Mouse (Mus musculus): ENCODE data around the gene 2300002M23Rik. TPM values are rescaled to one million over a fixed set of nuclear protein-coding genes. Genes with fewer than 3 reads are reported as not detected.

2300002M23Rik gene
- polyA plus RNA-seq, 1 experiment from 2014 or later: not detected

DNA sequence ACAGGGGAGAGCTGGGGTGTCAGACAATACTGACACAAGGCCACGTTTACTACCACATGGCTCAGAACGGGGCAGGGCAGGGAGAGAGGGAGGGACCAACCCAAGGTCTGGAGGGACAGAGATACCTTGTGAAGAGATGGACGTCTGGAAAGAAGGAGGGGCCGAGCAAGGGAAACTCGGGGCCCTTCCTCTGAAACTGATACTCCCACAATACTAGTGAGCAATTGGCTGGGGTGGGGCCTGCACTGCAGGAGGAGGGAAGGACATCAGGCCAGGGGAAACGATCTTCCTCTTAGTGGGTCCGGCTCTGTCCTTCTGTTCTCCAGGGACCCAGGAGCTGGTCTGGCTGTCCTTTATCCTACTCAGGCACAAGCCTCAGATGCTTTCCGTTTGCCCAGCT lies 16.4 kb upstream of the 2300002M23Rik start:
- Histone ChIP-seq H3K4me3 (ENCODE audit: low read depth, low read length) (no peak overlapping the region), H3K9me3 (ENCODE audit: control insufficient read depth) (no peaks in the 10 kb centered on the region), H3K4me1 (replicated peaks; ENCODE audit: control insufficient read depth, insufficient read depth, low read length) (no peaks in the 10 kb centered on the region), H3K9ac (ENCODE audit: low read depth, low read length) (no peak overlapping the region), H3K36me3 (ENCODE audit: control insufficient read depth, insufficient read depth) (no peaks in the 10 kb centered on the region), H3K27me3 (replicated peaks; ENCODE audit: control insufficient read depth, insufficient read depth, low read length) (no peaks in the 10 kb centered on the region), H3K27ac (ENCODE audit: low read depth, low read length) (no peak overlapping the region), H3K4me2 (replicated peaks; ENCODE audit: low read depth) (no peak overlapping the region)
- 34% methylated on average over 8 of the region's 8 CpGs for WGBS
- TF ChIP-seq CTCF (IDR thresholded peaks at IDR 0.05; ENCODE audit: low read depth): no peak
- no peak for ATAC-seq

DNA sequence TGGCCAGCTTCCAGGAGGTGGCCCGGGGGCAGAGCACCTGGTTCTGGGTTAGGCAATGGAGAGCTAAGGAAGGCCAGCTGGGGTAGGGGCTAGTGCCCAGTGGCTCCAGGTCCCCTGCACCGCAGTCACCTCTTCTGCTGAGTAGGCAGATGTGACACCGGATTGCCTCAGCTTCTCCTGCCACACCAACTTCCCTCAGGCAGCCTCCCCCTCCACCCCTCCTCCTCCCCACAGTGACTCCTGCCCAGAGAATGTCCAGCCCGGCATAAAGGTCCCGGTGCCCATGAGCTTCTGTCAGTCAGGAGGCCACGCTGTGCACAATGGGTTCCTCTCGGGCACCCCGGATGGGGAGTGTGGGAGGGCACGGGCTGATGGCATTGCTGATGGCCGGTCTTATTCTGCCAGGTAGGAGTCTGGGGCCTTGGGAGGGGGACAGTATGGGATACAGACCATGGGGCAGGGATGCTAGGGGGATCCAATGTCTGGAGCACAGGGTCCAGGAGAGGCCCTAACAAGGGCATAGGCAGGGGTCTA lies 15.3 kb upstream of the 2300002M23Rik start, which contains the start of gene Cdsn:
TSS of gene Cdsn (plus strand) at position 248 of the 534 bp plus-strand sequence.
- no peak for ATAC-seq
- TF ChIP-seq CTCF (IDR thresholded peaks at IDR 0.05; ENCODE audit: low read depth): no peak
- no peak within 1 kb of the TSS for H3K27ac ChIP-seq (ENCODE audit: low read depth, low read length)
- no peak within 1 kb of the TSS for H3K9ac ChIP-seq (ENCODE audit: low read depth, low read length)
- H3K9me3 ChIP-seq (ENCODE audit: control insufficient read depth): no peaks in the 10 kb centered on the region
- no peaks in the 10 kb centered on the region for H3K36me3 ChIP-seq (ENCODE audit: control insufficient read depth, insufficient read depth)
- 85% methylated on average over 10 of the region's 10 CpGs for WGBS
- H3K4me2 ChIP-seq (replicated peaks; ENCODE audit: low read depth): no peak within 1 kb of the TSS
- no peak within 1 kb of the TSS for H3K4me3 ChIP-seq (ENCODE audit: low read depth, low read length)
- H3K27me3 ChIP-seq (replicated peaks; ENCODE audit: control insufficient read depth, insufficient read depth, low read length): no peaks in the 10 kb centered on the region
- no peaks in the 10 kb centered on the region for H3K4me1 ChIP-seq (replicated peaks; ENCODE audit: control insufficient read depth, insufficient read depth, low read length)

DNA sequence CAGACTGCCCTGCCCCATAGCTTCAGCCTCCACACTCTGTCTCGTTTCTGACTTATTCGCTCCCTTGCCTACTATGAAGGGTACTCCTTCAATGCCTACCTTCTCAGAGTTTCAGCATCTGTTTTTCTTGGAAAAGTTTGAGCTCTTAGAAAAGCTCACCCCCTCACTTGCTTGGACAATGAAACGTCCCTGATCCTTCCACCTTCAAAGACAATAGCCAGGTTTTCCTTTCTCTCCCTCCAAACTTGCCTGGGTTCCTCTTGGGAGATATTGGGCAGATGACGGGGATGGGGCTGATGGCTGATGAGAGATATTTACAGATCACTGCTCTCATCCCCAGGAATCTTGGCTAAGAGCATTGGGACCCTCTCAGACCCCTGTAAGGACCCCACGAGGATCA lies 12.9 kb upstream of the 2300002M23Rik start:
- Histone ChIP-seq H3K36me3 (ENCODE audit: control insufficient read depth, insufficient read depth) (no peaks in the 10 kb centered on the region), H3K27me3 (replicated peaks; ENCODE audit: control insufficient read depth, insufficient read depth, low read length) (no peaks in the 10 kb centered on the region), H3K27ac (ENCODE audit: low read depth, low read length) (no peak overlapping the region), H3K4me2 (replicated peaks; ENCODE audit: low read depth) (no peak overlapping the region), H3K4me1 (replicated peaks; ENCODE audit: control insufficient read depth, insufficient read depth, low read length) (no peaks in the 10 kb centered on the region), H3K4me3 (ENCODE audit: low read depth, low read length) (no peak overlapping the region), H3K9ac (ENCODE audit: low read depth, low read length) (no peak overlapping the region), H3K9me3 (ENCODE audit: control insufficient read depth) (no peaks in the 10 kb centered on the region)
- 85% methylated on average over 5 of the region's 5 CpGs for WGBS
- TF ChIP-seq CTCF (IDR thresholded peaks at IDR 0.05; ENCODE audit: low read depth): no peak
- ATAC-seq: no peak

DNA sequence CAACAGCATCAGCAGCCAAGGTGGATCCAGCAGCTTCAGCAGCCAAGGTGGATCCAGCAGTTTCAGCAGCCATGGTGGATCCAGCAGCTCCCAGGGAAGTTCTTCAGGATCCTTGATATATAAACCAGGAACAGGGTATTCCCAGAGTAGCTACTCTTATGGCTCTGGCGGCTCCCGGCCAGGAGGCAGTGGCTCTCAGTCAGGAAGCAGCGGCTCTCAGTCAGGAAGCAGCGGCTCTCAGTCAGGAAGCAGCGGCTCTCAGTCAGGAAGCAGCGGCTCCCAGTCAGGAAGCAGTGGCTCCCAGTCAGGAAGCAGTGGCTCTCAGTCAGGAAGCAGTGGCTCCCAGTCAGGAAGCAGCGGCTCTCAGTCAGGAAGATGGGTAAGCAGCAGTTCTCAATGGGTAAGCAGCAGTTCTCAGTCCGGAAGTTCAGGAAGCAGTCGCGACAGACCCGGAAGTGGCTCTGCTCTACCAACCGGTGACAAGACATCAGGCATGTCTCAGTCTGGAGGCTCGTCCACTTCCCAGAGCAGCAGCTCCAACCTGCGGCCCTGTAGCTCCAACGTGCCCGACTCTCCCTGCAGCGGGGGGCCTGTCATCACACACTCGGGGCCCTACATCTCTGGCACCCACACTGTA lies 12.4 kb upstream of the 2300002M23Rik start:
- no peaks in the 10 kb centered on the region for H3K4me1 ChIP-seq (replicated peaks; ENCODE audit: control insufficient read depth, insufficient read depth, low read length)
- no peaks in the 10 kb centered on the region for H3K9me3 ChIP-seq (ENCODE audit: control insufficient read depth)
- no peak overlapping the region for H3K4me2 ChIP-seq (replicated peaks; ENCODE audit: low read depth)
- no peak for TF ChIP-seq CTCF (IDR thresholded peaks at IDR 0.05; ENCODE audit: low read depth)
- no peaks in the 10 kb centered on the region for H3K36me3 ChIP-seq (ENCODE audit: control insufficient read depth, insufficient read depth)
- no peak overlapping the region for H3K9ac ChIP-seq (ENCODE audit: low read depth, low read length)
- H3K27ac ChIP-seq (ENCODE audit: low read depth, low read length): no peak overlapping the region
- no peak for ATAC-seq
- no peaks in the 10 kb centered on the region for H3K27me3 ChIP-seq (replicated peaks; ENCODE audit: control insufficient read depth, insufficient read depth, low read length)
- no peak overlapping the region for H3K4me3 ChIP-seq (ENCODE audit: low read depth, low read length)
- 90% methylated on average over 18 of the region's 18 CpGs for WGBS

DNA sequence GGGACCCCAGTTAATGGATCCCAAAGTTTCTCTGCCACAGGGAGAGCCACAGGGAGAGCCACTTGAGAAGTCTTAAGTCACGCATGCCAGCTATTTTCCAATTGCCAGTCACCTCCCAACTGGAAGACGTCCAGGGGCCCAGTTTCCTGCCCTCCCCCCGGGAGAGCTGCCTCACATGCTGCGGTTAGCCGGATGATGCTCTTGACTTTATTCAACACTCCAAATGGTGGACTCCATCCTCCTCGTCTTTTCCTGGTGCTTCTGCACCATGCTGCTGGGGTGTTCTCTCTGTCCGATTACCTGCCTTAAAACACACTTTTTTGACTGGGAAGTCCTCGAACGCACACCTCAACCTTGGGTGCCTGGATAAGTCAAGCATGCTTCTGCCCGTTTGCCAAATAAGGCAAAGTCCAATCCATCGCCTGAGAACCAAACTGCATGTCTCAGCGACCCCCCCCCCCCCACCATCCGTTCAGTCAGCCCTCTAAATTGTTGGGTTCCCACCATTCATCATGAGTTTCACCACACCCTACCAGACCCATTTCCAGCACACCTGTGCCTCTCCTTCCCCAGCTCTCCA lies 11.0 kb upstream of the 2300002M23Rik start:
- no peaks in the 10 kb centered on the region for H3K36me3 ChIP-seq (ENCODE audit: control insufficient read depth, insufficient read depth)
- H3K27me3 ChIP-seq (replicated peaks; ENCODE audit: control insufficient read depth, insufficient read depth, low read length): no peaks in the 10 kb centered on the region
- 78% methylated on average over 13 of the region's 13 CpGs for WGBS
- H3K4me1 ChIP-seq (replicated peaks; ENCODE audit: control insufficient read depth, insufficient read depth, low read length): no peaks in the 10 kb centered on the region
- no peak overlapping the region for H3K9ac ChIP-seq (ENCODE audit: low read depth, low read length)
- no peak overlapping the region for H3K4me2 ChIP-seq (replicated peaks; ENCODE audit: low read depth)
- no peak for TF ChIP-seq CTCF (IDR thresholded peaks at IDR 0.05; ENCODE audit: low read depth)
- H3K27ac ChIP-seq (ENCODE audit: low read depth, low read length): 0 out of 2 replicates have a peak overlapping the region, but pooled peaks have one; percentile 21
- H3K4me3 ChIP-seq (ENCODE audit: low read depth, low read length): no peak overlapping the region
- peak; percentile 15 for ATAC-seq
- no peaks in the 10 kb centered on the region for H3K9me3 ChIP-seq (ENCODE audit: control insufficient read depth)

DNA sequence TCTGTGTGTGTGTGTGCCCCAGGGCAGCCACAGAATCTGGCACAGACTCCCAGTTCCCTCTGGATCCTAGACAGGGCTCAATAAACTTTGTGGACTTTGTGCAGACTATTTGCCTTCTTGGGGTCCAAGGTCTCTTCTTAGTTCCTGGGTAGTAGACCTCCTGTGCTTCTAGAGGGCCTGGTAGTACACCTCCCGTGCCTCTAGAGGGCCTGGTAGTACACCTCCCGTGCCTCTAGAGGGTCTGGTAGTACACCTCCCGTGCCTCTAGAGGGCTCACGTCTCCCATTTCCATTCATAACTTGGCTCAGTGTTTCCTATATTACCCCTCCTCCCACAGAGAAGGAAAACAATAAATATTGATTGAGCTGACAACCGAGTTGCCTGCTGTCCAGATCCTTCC lies 10.4 kb upstream of the 2300002M23Rik start:
- Histone ChIP-seq H3K9ac (ENCODE audit: low read depth, low read length) (no peak overlapping the region), H3K27me3 (replicated peaks; ENCODE audit: control insufficient read depth, insufficient read depth, low read length) (no peaks in the 10 kb centered on the region), H3K4me2 (replicated peaks; ENCODE audit: low read depth) (peak overlapping the region; percentile 41; the same call in 1 of the 2 replicates), H3K4me3 (ENCODE audit: low read depth, low read length) (no peak overlapping the region), H3K4me1 (replicated peaks; ENCODE audit: control insufficient read depth, insufficient read depth, low read length) (no peaks in the 10 kb centered on the region), H3K9me3 (ENCODE audit: control insufficient read depth) (no peaks in the 10 kb centered on the region), H3K27ac (ENCODE audit: low read depth, low read length) (peak overlapping the region; percentile 50; the same call in 1 of the 2 replicates), H3K36me3 (ENCODE audit: control insufficient read depth, insufficient read depth) (no peaks in the 10 kb centered on the region)
- WGBS: 12% methylated on average over 5 of the region's 5 CpGs
- ATAC-seq: peak; percentile 96
- peak; percentile 97 for TF ChIP-seq CTCF (IDR thresholded peaks at IDR 0.05; ENCODE audit: low read depth)

All from intestine, postnatal 0 days (tissue).